Mouse (Mus musculus): ENCODE results near the gene Crocc2.

DNA sequence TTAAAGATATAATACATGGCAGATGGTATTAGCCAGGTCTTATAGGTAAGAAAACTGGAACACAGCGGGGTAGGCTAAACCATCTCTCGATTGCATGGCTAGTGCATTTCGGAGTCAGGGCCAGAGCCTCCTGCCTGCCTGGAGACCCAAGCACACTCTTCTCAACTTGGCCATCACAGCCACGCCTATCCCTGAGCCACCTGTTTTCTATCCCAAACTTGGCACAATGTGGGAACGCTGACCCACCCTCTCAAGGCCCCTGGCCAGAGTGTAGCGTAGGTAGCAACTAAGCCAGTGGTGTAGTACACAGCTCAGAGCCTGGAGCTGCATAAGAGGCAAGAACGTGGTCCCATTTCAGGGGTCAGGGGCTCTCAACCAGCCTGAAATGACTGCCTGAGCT is 87.2 kb downstream of the Crocc2 start:
- no peak for TF ChIP-seq EP300 (IDR thresholded peaks at IDR 0.05; ENCODE audit: low read depth)
- TF ChIP-seq CTCF (IDR thresholded peaks at IDR 0.05; ENCODE audit: low read depth): no peak
